Mouse (Mus musculus) right cerebral cortex, postnatal 36 days (tissue): ENCODE measurements around the gene Alk.

ENCODE experiments used
- DNase-seq, 2 experiments: peaks; one replicate each; pipeline ENCODE4 v3.0.0; 2022; ENCODE audit warnings: low spot score in 2 of 2, mixed read lengths in 1 of 2

The Alk gene

DNA sequence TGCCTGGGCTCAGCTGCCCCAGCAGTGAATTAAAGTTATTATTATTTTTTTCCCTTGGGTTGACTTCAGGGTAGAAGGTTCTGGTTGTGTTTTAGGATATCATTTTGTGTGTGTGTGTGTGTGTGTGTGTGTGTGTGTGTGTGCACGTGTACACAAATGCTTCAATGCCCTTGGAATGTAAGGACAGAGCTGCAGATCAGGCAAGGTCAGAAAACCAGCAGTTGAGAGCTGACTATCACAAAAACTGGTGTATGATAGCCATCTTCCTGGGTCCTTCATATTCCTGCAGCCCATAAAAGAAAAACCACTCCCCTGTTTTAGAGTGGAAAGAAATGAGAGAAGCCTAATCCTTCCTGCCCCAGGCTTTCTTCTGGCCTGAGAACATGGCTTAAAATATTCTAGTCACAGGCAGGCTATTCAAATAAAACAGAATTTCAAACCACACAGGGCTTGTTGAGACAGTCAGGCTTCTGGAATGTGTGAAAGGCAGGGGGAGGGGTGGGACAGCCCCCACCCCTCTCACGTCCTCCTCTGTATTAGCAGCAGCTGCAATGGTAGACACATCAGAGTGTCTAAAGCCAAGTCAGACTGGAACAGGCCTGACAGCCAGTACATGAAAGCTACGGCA lies 623.8 kb downstream of the Alk start:
- no peak for DNase-seq

DNA sequence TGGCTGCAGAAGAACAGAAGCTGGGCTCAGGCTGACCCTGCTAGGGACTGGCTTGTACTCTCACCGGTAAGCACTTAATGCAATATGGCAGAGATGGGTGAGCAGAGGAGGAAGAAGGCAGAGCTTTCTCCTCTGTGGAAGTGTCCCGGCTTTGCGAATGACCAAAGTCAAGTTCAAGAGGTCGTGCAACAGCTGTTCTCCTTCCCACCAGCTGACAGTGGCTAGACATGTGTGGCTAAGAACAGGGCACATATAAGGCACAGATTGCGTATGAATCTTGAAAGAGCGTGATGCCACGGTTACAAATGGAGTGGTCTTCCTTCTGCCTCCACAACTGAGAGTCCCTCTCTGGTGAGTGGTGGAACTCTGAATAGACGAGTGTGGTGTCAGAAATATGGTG lies 625.3 kb downstream of the Alk start:
- no peak for DNase-seq

DNA sequence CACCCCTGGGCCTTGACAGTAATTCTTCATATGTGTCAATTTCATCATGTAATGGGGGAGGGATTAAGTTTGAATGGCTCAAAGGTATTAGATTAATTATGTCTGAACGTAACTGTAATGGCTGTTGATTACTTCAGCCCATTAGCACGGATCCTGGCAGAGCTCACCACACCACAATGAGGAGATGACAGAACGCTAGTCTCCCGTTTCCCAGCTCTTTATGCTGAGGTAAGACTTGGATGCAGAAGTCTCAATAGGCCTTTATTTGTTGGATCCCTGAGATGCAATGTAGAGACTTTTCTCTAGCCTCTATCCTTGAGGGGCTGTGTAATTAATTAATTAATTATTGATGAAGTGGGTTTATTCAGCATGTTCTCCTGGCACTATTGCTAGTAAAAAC lies 627.8 kb downstream of the Alk start:
- DNase-seq = no peak

DNA sequence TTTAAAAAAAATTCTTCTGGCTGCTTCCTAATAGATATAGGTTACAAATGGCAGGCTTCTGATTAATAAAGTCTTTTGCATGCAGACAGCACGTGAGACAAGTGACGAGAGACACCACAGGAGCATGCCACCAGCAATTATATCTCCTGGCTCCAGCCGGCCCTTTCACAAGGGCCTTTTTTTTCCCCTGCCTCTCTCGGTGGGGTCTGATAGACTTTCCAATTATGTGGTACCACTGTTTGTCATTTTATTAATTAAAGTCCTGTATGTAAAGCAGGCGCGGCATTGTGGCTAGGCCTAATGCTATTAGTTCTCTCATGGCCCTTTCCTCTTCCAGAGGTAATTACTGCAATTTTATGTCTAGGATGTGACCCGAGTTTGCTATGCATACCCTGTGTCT lies 630.7 kb downstream of the Alk start:
- DNase-seq = no peak

DNA sequence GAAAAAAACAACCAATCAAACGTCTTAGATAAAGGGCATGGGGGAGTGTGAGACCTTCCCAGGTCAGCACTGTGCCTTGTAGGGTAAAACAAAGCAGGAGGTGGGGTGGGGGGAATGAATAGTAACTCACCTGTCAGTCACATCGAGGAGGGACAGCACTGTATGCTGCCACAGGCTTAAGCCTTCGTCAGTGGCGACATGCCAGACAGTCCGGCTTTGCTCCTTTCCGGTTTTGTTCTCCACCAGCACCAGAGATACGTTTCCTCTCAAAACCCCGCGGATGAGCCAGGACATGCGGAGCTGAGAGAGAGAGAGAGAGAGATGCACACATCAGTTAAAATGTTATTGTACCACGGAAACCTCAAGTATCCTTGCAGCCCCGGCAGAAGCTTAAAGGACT lies 637.1 kb downstream of the Alk start:
- DNase-seq = no peak

DNA sequence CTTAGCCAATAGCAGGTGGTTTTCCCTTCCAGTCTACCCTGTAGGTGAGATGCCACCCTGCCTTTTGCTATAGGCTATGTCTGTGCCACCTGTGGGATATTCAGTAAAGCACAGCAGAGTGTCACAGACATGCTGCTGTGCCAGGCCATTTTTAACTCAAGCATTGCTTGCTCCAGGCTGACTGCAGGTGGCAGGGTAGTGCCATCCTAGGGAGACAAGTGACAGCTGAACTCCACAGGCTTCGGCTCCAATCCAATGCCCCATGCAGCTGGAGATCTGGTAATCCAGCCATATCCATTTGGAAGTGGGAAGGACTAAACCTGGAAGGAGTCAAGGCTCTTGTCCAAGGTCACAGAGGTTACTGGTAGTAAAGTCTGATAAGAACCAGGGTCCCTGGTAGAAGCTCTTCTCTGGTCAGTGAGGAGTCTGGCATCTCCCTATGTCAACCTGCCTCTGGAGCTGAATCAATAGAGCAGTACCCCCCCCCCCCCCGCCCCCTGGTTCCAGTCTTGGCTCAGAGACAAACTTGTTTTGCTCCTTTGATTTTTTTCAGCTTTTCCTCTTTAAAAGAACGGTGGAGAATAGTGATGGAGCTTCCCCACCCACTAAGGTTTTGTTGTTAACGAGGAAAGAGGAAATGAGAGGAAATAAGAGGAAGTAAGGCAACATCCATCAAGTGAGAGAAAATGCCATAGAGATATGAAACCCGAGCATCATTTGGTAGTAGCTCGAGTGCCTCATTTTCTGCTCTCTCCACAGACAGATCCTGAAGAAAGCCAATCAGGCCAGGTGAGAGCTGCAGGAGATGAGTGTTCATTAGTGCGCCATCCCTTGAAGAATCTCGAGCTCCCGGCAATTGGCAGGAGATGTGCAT lies 638.5 kb downstream of the Alk start:
- peak; percentile 38 to 40 for DNase-seq

DNA sequence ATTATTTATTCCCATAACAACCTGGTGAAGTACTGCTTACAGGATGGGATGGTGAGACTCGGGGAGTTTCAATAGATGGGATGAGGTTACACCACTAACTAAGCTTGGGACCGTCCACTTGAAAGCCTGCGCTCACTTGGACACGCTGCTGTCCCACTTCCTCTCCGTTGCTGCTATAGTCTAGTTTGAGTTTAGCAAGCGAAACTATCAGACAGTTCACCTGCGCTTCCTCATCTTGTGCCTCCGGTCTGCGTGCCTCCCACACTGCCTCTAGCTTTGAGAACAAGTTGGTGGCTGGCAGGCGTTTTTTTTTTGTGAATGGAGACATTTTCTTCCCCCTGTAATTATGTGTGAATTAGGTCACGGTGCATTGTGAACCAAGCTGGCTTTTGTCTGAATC lies 639.8 kb downstream of the Alk start:
- no peak for DNase-seq

DNA sequence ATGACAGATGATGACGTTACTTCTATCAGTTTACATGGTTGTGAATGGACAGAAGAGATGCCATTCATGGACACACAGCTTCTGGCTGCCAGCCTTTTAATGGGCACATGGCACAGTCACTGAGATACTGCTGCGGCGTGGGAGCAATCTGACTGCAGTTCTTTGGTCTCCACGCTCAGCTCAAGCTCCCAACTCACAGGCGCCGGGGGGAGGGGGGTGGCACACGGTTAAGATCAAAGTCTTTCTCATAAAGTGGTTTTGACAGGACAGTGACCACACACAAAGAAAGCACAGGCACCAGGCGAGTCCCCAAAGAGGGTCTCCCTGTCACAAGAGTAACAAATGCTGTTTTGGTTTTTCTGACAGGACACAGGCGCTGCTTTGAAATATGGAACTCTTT lies 641.7 kb downstream of the Alk start:
- DNase-seq = peak; percentile 20 to 30

DNA sequence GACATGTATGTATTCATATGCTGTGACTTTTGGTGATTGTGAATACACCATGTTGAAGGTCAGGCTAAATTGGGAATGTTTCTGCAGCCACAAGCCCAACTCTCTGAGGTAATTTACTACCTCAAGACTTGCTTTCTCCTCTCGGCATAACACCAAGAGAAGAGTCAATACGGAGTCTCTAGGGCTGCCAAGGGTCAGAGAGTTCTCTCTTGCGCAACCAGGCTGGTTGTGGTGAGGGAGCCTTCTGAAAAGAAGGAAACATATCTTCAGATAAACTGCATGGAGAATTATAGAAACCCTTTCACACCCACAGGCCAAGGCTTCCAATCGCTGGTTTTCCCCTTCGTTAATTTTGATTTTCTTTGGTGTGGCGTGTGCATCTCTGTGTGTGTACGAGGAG lies 649.4 kb downstream of the Alk start:
- DNase-seq = no peak

DNA sequence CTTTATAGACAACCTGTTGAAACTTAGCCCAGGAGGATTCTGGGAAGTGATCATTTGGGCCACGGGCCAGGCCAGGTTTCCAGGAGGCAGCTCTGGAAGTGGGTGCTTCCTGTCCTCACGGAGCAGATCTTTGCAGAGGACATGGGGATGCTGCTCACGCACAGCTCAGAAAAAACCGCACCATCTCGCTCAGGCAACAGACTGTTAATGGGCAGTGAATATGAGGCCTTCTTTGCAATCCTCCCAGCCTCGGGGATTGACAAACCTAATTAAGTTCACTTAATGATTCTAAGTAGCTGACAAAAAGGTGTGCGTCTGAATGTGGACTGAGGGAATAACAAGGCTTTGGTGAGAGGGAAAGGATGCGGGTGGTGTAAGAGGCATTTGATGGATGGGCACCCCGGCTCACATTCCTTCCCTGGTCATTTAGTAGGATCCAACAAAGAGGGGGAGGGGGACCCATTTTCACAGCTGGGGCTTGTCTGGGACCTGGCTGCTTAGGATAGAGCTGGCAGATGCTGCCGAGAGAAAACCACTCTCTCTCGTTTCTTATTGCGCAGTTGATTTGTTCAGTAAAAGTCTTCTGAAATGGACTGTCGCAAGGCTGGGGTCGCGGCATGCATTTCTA lies 650.1 kb downstream of the Alk start:
- DNase-seq = no peak

DNA sequence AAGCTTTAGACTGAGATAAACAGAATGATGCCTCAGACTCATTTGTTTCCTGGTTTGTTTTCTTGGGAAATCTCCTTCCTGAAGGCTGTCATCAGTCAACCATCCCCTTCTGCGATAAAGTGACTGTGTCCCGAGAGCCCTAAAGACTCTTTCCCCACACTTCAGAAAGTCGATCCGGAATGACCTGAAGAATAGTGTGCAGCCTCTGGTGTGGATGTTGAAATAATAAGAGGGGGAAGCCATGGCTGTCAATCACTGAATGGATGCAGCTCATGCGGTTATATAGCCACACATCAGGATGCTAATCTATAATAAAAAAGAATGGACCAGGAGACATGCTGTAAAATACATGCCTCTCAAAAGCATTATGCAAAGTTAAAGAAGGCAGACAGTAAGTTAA lies 653.5 kb downstream of the Alk start:
- DNase-seq = no peak

DNA sequence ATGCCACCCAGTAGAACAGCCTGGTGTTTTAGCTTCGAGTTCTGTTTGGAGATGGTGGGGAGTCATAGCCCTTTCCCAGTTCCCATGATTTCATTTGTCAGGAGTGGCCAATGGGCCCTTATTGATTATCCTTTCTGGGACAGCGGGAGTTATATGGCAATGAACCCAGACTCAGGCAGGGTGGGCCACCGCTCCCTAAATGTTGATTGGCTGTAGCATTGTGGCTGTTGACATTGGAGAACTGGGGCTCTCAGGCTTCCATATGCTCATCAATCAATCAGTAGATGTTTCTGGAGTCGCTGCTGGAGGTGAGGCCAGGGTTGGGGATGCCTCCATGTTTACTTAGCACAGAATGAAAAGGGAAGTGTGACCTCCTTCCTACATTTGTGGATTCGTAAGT lies 655.7 kb downstream of the Alk start:
- DNase-seq = no peak

DNA sequence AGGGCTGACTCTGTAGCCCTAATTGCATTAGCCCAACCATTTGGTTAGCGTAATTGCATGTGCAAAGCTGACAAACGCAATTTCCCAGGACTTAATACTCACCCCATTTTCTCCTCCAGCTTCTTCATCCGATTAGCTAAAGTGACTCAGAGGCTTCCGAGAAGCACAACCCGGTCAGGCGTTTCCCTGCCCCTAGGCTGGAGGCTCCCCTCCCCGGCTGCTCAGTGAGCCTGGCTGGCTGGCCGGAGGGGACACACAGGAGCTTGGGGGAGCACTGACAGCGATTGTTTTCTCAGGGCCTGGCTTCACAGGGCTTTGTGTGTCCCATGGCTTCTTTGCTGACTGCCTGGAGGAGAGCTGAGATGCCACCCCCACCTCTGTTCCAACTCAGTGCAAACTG lies 657.0 kb downstream of the Alk start:
- DNase-seq = no peak

DNA sequence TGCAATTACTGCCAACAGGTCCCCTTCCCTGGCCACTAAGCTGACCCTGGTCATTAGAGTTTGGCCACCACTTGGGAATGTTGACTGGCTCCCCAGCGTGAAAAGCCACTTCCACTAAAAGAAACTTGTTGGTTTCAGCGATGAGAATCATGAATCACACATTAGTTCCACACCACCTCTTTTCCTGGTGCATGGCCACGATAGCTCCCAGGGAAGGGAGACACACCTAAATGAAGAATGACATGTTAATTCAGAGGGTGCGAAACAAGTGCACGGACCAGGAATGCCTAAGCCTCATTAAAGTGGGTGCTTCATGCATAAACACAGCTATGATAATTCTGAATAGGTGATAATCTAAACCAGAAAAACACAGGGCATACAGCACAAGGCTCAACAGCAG lies 660.4 kb downstream of the Alk start:
- no peak for DNase-seq

DNA sequence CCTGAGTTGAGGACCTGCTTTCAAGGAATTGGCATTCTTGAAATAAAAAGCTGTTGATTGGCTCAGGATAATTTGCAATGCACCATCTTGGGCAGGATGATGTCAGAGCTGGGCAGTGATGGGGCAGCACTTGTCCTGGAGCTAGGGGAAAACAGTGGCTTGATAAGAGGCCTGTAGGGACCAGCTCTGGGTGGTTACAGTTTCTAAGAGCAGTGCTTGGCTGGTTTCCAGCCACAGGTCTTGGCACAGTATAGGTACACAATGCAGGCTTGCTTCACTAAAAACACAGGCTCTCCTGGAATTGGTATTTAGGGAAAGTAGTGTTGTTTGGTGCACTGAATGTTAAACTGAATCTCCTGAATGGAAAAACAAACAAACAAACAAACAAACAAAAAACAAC lies 662.4 kb downstream of the Alk start:
- no peak for DNase-seq

DNA sequence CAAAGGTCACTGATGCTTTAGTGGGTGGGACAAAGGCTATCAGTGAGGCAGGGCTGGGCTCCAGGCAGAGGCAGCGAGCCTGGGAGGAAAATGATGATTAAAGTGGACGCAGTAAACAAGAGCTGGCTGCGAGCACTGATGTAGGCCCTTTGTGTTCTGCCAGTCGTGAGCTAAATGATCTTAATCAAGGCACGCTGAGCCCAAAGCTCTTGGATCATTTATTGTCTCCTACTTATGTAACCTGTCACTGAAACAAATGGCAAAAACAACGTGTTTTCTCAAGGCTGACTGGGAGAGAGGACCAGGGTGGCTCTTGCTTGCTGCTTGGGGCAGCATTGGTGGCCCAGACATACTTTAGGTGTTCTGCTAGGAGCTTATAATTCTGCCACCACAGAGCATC lies 663.0 kb downstream of the Alk start:
- DNase-seq = no peak

DNA sequence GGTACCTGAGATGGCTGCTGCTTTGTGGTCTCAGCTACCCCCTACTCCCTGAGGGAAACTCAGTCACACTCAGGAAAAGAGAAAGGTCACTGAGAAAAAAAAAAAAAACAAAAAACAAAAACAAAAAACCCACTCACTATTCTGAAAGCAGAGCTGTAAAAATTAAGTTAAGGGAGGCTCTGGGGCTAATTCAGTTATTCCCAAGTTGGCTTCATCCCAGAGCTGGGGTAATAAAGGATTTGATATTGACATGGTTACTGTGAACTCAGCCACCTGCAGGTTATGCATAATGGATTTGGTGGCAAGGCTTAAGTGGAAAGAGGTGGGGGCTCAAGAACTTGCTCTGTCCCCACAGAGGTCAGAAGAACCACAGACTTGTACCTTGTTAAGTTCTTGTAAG lies 667.7 kb downstream of the Alk start:
- no peak for DNase-seq

DNA sequence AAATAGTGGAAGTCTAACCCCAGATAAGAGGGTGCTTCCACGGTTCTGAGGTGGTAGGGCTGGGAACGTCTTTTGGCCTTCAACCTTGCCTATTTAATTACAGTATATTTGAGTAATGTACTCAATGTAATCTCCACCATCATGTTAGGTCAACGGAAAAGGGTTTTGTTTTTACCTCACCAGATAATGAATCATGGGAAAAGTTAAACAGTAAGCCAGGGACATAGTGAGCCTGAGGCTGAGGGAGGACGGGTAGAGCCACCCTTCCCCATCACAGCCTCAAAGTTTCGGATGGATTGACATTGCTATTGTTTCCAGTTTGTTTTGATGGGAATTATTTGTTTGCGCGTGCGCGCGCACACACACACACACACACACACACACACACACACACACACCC lies 668.6 kb downstream of the Alk start:
- no peak for DNase-seq

DNA sequence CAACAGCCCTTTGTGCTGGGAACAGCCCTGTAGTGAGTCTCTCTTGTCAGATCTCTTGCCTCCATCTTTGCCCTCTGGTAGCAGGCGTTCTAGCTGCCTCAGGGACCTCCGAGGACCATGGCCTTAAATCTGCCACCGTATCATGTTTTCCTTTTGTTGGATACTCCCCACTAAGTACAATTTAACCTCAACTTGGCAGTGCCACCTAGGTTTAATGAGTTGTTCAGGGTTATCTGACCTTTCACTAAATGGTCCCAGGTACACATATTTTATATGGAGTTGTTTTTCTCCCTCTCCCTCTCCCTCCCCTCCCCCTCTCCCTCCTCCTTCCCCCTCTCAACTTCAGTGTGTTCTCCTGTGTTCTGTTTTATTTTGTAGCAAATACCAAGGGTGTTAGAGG lies 669.1 kb downstream of the Alk start:
- no peak for DNase-seq

DNA sequence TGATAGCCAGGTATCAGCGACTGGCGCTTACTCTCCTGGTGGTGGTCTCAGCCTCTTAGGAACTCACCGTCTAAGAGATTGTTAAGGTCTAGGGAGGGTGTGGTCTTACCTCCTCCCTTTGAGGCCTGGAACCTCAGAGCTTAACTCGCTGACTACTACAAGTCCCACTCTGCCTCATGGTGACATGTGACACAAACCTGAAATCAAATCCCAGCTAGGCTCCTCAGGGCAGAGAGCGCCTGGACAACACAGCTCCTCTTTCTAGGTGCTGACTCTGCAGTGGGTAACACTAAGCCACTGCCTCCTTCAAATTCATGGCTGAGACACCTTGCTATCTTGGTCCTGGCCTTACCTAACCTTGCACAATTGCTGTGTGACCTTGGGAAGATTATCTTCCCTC lies 689.5 kb downstream of the Alk start:
- DNase-seq = no peak

DNA sequence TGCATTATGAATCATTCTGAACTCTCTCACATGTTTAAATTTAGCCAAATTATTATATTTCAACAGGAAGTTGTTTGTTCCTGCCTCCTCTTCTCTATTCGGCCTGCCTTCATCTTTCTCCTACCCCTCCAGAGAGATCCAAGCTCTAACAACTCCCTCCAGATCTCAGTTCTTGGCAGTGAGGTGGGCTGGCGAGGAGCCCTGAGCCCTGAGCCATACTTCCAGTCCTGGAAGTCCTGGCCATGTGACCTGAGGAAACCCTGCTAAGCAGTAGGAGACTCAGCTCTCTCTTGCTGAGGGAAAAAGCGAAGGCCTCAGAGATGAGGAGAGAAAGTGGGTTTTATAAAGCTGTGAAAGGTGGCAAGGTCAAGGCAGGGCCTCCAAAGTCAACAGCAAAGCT lies 689.9 kb downstream of the Alk start:
- no peak for DNase-seq

DNA sequence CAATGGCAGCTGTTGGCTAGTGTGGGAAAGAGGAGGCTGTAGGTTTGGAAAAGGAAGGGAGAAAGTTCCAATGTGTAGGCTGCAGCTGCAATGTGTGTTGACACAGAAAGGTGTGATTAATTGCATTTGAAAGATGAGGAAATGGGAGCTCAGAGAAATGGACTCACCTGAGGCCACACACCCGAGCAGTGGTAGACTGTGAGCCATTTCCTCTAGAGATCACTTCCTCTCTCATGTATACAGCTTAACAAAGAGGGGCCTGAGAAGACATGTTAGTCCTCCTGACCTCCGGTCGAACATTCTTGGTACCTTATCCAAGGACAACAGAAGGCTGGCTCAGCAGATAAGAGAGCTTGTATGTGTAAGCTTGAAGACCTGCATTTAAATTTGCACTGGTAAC lies 691.2 kb downstream of the Alk start:
- DNase-seq = no peak

DNA sequence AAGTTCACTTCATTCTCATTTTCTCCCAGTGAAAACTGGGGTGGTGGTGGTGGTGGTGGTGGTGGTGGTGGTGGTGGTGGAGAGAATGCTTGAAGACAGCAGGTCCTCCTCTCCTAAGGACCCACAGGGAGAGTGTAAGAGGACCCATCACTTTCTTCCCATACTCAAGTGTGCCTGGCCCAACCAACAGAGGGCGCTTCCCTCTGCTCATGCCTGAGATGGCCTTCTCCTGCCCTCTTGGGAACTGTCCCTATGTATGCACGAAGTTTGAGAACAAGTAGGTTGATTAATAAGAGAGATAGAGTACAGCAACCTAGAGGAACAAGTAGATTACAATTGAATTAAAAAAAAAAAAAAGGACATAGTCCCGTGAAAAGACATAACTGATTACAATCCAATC lies 695.3 kb downstream of the Alk start:
- no peak for DNase-seq
